Mouse (Mus musculus) liver, adult 2 months (tissue): Measurements from ENCODE around the gene Bhlha15. TPM values are rescaled to one million over a fixed set of nuclear protein-coding genes. Genes with fewer than 3 reads are reported as not detected.

Experiments
- DNase-seq: peaks from one replicate; pipeline ENCODE4 v3.0.0-alpha.2; 2011; ENCODE audit warnings: low read depth, low spot score; ENCODE audit errors: extremely low read depth
- H3K27ac ChIP-seq: fragments of 200-500 bp; replicated peaks from 2 replicates; pipeline ENCODE4 v1.5.1; 2012; ENCODE audit warnings: low read depth, mild to moderate bottlenecking, control low read depth, inconsistent platforms, low read length; ENCODE audit not compliant: insufficient read depth
- H3K27me3 ChIP-seq: fragments of 200-500 bp; 2 replicates; pipeline ENCODE4 v1.6.1; 2012; ENCODE audit warnings: mild to moderate bottlenecking, moderate library complexity, low read length, inconsistent platforms; ENCODE audit not compliant: control insufficient read depth, insufficient read depth
- H3K36me3 ChIP-seq: fragments of 200-500 bp; 2 replicates; pipeline ENCODE4 v1.6.1; 2012; ENCODE audit warnings: low read length, inconsistent platforms; ENCODE audit not compliant: control insufficient read depth, insufficient read depth
- H3K4me1 ChIP-seq: fragments of 200-500 bp; 2 replicates; pipeline ENCODE4 v1.6.1; 2011; ENCODE audit warnings: low read length; ENCODE audit not compliant: control insufficient read depth, insufficient read depth
- H3K4me3 ChIP-seq: fragments of 200-500 bp; 2 replicates; pipeline ENCODE4 v1.5.1; 2011; ENCODE audit warnings: low read depth, mild to moderate bottlenecking, control low read depth, low read length, moderate library complexity; ENCODE audit not compliant: insufficient read depth
- H3K79me2 ChIP-seq: fragments of 200-500 bp; 2 replicates; pipeline ENCODE4 v1.6.1; 2012; ENCODE audit warnings: inconsistent platforms, mild to moderate bottlenecking, low read length, moderate library complexity; ENCODE audit not compliant: control insufficient read depth, insufficient read depth
- H3K9ac ChIP-seq: fragments of 200-500 bp; 2 replicates; pipeline ENCODE4 v1.6.1; 2012; ENCODE audit warnings: low read depth, mild to moderate bottlenecking, control low read depth, inconsistent platforms, low read length
- CTCF ChIP-seq: fragments of 200-500 bp; IDR thresholded peaks from 2 replicates; pipeline ENCODE4 v1.5.1; 2011; ENCODE audit warnings: low read depth, low read length, control low read depth
- POLR2A ChIP-seq: fragments of 200-500 bp; IDR thresholded peaks from 2 replicates; pipeline ENCODE4 v1.6.1; 2011; ENCODE audit warnings: low read length, control low read depth; ENCODE audit not compliant: insufficient read depth; ENCODE audit errors: extremely low read depth
- WGBS: fragments of 180-500 bp; shearing (Covaris S2); methylation state at CpG from one replicate; pipeline ENCODE4 v1.1.7; 2018; 5-methylcytosine and 5-hydroxymethylcytosine counted together
- polyA plus RNA-seq: library from polyadenylated mRNA; depleted of rRNA; stranded (reverse); fragments of >200 nt; gene quantifications from 2 replicates; pipeline ENCODE4 v1.2.3, GENCODE M21; 2012; rRNA removed
- total RNA-seq: library from RNA; depleted of rRNA; stranded (reverse); fragments of >200 nt; gene quantifications from 2 replicates; pipeline ENCODE4 v1.2.3, GENCODE M21; 2014; rRNA removed

Bhlha15 gene
- total RNA-seq (0.13 and 0.18 TPM in 2 replicates), polyA plus RNA-seq (0.04 and 0.70 TPM in 2 replicates)

DNA sequence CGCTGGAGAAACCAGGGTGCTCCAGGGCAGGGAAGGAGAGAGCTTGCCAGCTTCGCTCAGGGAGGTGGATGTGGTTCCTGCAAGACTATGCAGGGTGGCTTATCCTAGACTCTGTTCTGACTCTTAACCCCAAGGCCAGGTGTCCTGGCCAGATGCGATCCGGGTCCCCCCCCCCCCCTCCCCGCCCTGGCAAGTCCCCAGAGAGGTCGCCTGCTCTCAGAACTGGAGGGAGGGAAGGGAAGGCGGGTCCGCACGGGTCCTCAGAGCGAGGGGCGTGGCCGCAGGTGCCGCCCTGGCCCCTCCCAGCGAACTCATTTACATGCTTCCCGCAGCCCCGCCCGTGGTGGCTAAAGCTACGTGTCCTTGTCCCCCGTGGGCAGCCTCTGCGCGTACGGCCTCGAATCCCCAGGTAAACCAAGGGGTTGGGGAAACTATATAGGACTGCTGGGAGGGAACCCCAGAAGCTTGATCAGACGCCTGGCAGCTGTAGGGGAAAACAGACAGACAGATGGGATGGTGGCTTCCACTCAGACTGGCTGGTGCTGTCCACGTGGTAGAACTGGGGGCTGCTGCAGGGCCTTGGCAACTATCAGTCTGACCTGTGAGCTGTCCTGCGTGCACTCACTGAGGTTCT, at the start of gene Bhlha15:
Gene Bhlha15 (plus strand): TSS at position 337 of the 634 bp plus-strand sequence.
- peak within 1 kb of the TSS; percentile 17; the same call in 1 of the 2 replicates for H3K9ac ChIP-seq
- H3K27me3 ChIP-seq: no peaks in the 10 kb centered on the region
- H3K4me1 ChIP-seq: no peaks in the 10 kb centered on the region; the same call in 1 of the 2 replicates
- TF ChIP-seq CTCF: no peak
- TF ChIP-seq POLR2A: no peak
- no peak within 1 kb of the TSS for H3K27ac ChIP-seq
- no peaks in the 10 kb centered on the region for H3K79me2 ChIP-seq
- peak within 1 kb of the TSS; percentile 30 for H3K4me3 ChIP-seq
- H3K36me3 ChIP-seq: no peaks in the 10 kb centered on the region
- 8% methylated on average over 25 of the region's 26 CpGs for WGBS
- peak; percentile 20 for DNase-seq

DNA sequence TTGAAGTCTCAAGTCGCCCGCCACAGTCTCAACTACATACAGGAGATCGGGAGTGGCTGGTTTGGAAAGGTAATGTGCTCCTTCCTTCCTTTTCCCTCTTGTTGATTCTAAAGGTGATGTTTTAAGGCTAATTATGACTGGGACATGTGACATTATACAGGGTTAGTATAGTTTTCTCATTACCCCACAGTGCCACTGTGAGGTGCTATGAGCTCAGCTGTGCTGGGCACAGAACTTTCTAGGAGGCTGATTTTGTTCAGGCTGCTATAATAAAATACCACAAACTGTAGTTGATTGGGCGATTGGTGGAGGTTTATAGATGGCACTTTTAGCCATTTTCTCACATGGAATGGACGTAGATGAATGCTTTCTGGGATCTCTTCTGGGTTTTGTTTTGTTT, 46.6 kb upstream of the Bhlha15 start:
- no peak overlapping the region for H3K27ac ChIP-seq
- peaks cover 21% of the 10 kb centered on the region for H3K36me3 ChIP-seq
- no peak for DNase-seq
- no peak overlapping the region for H3K9ac ChIP-seq
- no peak overlapping the region for H3K4me3 ChIP-seq
- 94% methylated on average over 5 of the region's 5 CpGs for WGBS
- no peak for TF ChIP-seq POLR2A
- TF ChIP-seq CTCF: no peak; the same call in 1 of the 2 replicates
- H3K79me2 ChIP-seq: no peaks in the 10 kb centered on the region
- H3K27me3 ChIP-seq: no peaks in the 10 kb centered on the region
- no peaks in the 10 kb centered on the region for H3K4me1 ChIP-seq

DNA sequence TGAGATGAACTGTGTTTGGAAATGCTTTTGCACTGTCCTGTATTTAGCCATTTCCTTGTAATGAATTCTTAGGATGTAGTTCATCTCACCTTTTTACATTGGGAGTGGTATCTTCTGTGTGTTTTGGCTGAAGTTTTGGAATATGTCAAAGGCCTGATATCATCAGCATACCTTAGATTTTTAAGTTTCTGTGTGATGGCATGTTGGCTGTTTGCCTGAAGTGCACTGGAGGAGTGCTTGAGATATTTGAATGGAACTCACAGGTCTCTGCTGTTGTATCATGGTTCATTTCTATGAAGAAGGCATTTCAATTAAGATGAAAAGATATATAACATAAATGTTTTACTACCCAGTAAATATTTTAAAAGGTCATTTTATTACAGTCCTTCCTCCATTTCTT, 43.2 kb upstream of the Bhlha15 start:
- Histone ChIP-seq H3K9ac (no peak overlapping the region), H3K4me3 (no peak overlapping the region), H3K27me3 (no peaks in the 10 kb centered on the region), H3K4me1 (no peaks in the 10 kb centered on the region), H3K36me3 (peaks cover 33% of the 10 kb centered on the region), H3K27ac (no peak overlapping the region), H3K79me2 (no peaks in the 10 kb centered on the region)
- TF ChIP-seq CTCF (no peak), POLR2A (no peak)
- no peak for DNase-seq

DNA sequence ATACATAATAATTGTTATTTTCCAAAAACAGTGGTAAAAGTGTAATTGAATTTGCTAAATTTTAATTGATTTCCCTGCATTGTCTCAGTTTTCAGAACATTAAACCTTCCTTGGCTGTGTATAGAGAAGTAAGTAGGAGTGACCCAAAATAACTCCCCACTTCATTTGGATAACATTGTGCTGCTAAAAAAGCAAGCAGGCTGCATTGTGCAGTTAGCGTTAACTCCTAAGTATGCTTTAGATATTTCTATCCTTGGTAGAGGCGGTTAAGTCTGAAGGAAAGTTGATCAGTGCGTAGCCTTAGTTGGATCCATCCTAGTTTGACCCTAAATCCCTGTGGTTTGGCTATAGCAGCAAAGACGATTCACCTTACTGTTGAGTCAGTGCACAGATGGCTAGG, 40.6 kb upstream of the Bhlha15 start:
- Histone ChIP-seq H3K4me3 (no peak overlapping the region), H3K27ac (no peak overlapping the region), H3K9ac (no peak overlapping the region), H3K36me3 (peaks cover 29% of the 10 kb centered on the region), H3K4me1 (no peaks in the 10 kb centered on the region), H3K27me3 (no peaks in the 10 kb centered on the region), H3K79me2 (no peaks in the 10 kb centered on the region)
- TF ChIP-seq POLR2A (no peak), CTCF (no peak)
- WGBS: 97% methylated on average over 4 of the region's 4 CpGs
- no peak for DNase-seq

DNA sequence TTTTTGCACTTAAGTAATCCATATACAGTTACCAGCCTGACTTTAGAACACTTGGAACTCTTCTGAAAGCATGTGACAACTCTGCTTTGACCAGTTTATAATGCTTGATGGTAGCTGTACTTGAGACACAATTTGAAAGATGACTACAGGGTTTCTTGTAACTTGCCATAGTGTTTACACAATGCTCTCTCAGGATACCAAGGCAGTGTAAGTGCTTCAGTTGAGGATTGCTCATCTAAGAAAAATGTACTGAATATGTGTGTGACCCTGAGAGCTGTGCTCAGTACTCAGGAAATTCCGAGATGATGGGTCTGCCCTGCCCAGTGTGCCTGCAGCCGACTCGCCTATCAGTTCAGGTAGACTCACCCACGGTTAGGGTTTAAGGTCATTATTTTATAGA, 38.8 kb upstream of the Bhlha15 start:
- DNase-seq: no peak
- H3K4me1 ChIP-seq: no peaks in the 10 kb centered on the region
- H3K27ac ChIP-seq: no peak overlapping the region
- H3K36me3 ChIP-seq: peaks cover 27% of the 10 kb centered on the region
- 86% methylated on average over 4 of the region's 4 CpGs for WGBS
- no peaks in the 10 kb centered on the region for H3K27me3 ChIP-seq
- no peak for TF ChIP-seq POLR2A
- TF ChIP-seq CTCF: no peak
- no peaks in the 10 kb centered on the region for H3K79me2 ChIP-seq
- H3K4me3 ChIP-seq: no peak overlapping the region
- no peak overlapping the region for H3K9ac ChIP-seq

DNA sequence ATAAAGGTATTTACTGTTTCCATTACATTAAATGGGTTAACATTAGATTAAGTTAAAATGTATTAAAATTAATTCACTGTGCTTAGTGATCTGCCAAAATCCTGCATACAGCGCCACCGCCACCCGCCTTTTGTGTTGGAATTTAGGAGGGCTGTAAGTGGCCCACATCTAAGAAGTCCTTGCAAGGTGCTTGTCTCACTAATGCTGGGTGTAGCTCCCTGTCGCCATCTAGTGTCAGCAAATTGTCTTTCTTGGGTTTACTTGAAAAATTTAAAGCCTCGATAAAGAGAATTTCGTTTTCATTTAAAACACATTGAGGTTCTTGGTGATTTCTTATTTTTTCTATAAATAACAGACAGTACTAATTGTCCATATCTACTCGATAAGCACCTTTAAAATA, 35.6 kb upstream of the Bhlha15 start:
- Histone ChIP-seq H3K9ac (no peak overlapping the region), H3K36me3 (peaks cover 11% of the 10 kb centered on the region), H3K4me1 (peaks cover 3% of the 10 kb centered on the region), H3K79me2 (no peaks in the 10 kb centered on the region), H3K27me3 (no peaks in the 10 kb centered on the region), H3K27ac (no peak overlapping the region), H3K4me3 (no peak overlapping the region)
- WGBS: 31% methylated on average over 7 of the region's 7 CpGs
- TF ChIP-seq POLR2A (no peak), CTCF (peak; percentile 49; the same call in 1 of the 2 replicates)
- DNase-seq: peak; percentile 64
